Mouse (Mus musculus) lung, postnatal 0 days (tissue): Measurements from ENCODE around the gene Bbs10. TPM values are rescaled to one million over a fixed set of nuclear protein-coding genes. Genes with fewer than 3 reads are reported as not detected.
A peak's percentile ranks its signal among the peaks of the same experiment; 100 is the strongest.

Source experiments
- ATAC-seq: fragments of 200-750 bp; cut with Nextera tagmentation; 2 replicates; pipeline ENCODE4 v1.8.0; 2017; ENCODE audit warnings: moderate library complexity
- DNase-seq: peaks from one replicate; pipeline ENCODE4 v3.0.0-alpha.2; 2016; ENCODE audit warnings: low spot score
- H3K27ac ChIP-seq: fragments of 300-500 bp; sonication (generic); 2 replicates; pipeline ENCODE4 v1.5.1; 2014; ENCODE audit warnings: antibody characterized with exemption, mild to moderate bottlenecking, low read length, mixed read lengths
- H3K27me3 ChIP-seq: fragments of 300-500 bp; sonication (generic); replicated peaks from 2 replicates; pipeline ENCODE4 v1.6.1; 2014; ENCODE audit warnings: low read length, mixed read lengths; ENCODE audit not compliant: insufficient read depth
- H3K36me3 ChIP-seq: fragments of 300-500 bp; sonication (generic); 2 replicates; pipeline ENCODE4 v1.6.1; 2014; ENCODE audit warnings: low read length, mixed read lengths; ENCODE audit not compliant: insufficient read depth
- H3K4me1 ChIP-seq: fragments of 300-500 bp; sonication (generic); 2 replicates; pipeline ENCODE4 v1.6.1; 2014; ENCODE audit warnings: antibody characterized with exemption, low read depth, low read length, mixed read lengths; ENCODE audit not compliant: insufficient read depth
- H3K4me2 ChIP-seq: fragments of 300-500 bp; sonication (generic); replicated peaks from 2 replicates; pipeline ENCODE4 v1.6.1; 2014; ENCODE audit warnings: low read depth, mild to moderate bottlenecking, low read length, moderate library complexity, mixed read lengths
- H3K4me3 ChIP-seq: fragments of 300-500 bp; sonication (generic); 2 replicates; pipeline ENCODE4 v1.5.1; 2014; ENCODE audit warnings: low read depth, low read length
- H3K9ac ChIP-seq: fragments of 300-500 bp; sonication (generic); replicated peaks from 2 replicates; pipeline ENCODE4 v1.6.1; 2014; ENCODE audit warnings: low read depth, mild to moderate bottlenecking
- H3K9me3 ChIP-seq: fragments of 300-500 bp; sonication (generic); 2 replicates; pipeline ENCODE4 v1.6.1; 2016; ENCODE audit warnings: low read length, mixed read lengths
- CTCF ChIP-seq: IDR thresholded peaks from 2 replicates; pipeline ENCODE4 v1.5.1; 2016; ENCODE audit warnings: antibody characterized with exemption, mild to moderate bottlenecking
- EP300 ChIP-seq: IDR thresholded peaks from 2 replicates; pipeline ENCODE4 v1.6.1; 2016; ENCODE audit warnings: antibody characterized with exemption, mild to moderate bottlenecking, control low read depth
- WGBS: fragments of 180-500 bp; shearing (Covaris S2); extraction: QIAGEN DNeasy Blood & Tissue Kit; methylation state at CpG from one replicate; pipeline ENCODE4 v1.1.7; 2014; 5-methylcytosine and 5-hydroxymethylcytosine counted together
- polyA plus RNA-seq: library from polyadenylated mRNA; unstranded; fragments of >200 nt; fragmentation: Nextera tagmentation; extraction: Ambion mirVana; gene quantifications from 2 replicates; pipeline ENCODE4 v1.2.1, GENCODE M21; 2015

The Bbs10 gene
- polyA plus RNA-seq, 1 experiment from 2014 or later = 3.2 TPM

- WGBS = 17% methylated on average over 29 of the region's 29 CpGs
- DNase-seq (peak; percentile 10), ATAC-seq (peak; percentile 52)
- Histone ChIP-seq H3K9me3 (no peaks in the 10 kb centered on the region), H3K4me2 (peak overlapping the region; percentile 45), H3K36me3 (no peaks in the 10 kb centered on the region), H3K4me3 (no peak overlapping the region; the same call in 1 of the 2 replicates), H3K27ac (no peak overlapping the region), H3K9ac (no peak overlapping the region), H3K4me1 (peaks cover 3% of the 10 kb centered on the region; the same call in 1 of the 2 replicates), H3K27me3 (no peaks in the 10 kb centered on the region)
- TF ChIP-seq CTCF (no peak), EP300 (no peak)
These were observed 37.3 kb downstream of the Bbs10 start for GRCm38 (mm10) chr10:111335517-111336352.

GRCm38 (mm10) chr10:111336353-111336713 lies 37.9 kb downstream of the Bbs10 start:
- H3K27ac ChIP-seq = no peak overlapping the region
- H3K9ac ChIP-seq = no peak overlapping the region
- no peak for TF ChIP-seq EP300
- TF ChIP-seq CTCF = no peak
- DNase-seq (peak; percentile 13), ATAC-seq (0 out of 2 replicates have a peak, but pooled peaks have one; percentile 8)
- WGBS = 26% methylated on average over 10 of the region's 10 CpGs
- no peaks in the 10 kb centered on the region for H3K27me3 ChIP-seq
- peaks cover 3% of the 10 kb centered on the region; the same call in 1 of the 2 replicates for H3K4me1 ChIP-seq
- no peaks in the 10 kb centered on the region for H3K36me3 ChIP-seq
- no peak overlapping the region; the same call in 1 of the 2 replicates for H3K4me3 ChIP-seq
- H3K9me3 ChIP-seq = no peaks in the 10 kb centered on the region
- peak overlapping the region; percentile 45 for H3K4me2 ChIP-seq

GRCm38 (mm10) chr10:111339296-111339695 lies 40.8 kb downstream of the Bbs10 start:
- no peak overlapping the region for H3K4me2 ChIP-seq
- ATAC-seq = no peak

GRCm38 (mm10) chr10:111341761-111342160 lies 43.3 kb downstream of the Bbs10 start:
- H3K4me2 ChIP-seq = no peak overlapping the region
- DNase-seq = peak; percentile 49
- H3K36me3 ChIP-seq = no peaks in the 10 kb centered on the region
- H3K4me3 ChIP-seq = no peak overlapping the region
- no peaks in the 10 kb centered on the region for H3K27me3 ChIP-seq
- no peak for TF ChIP-seq CTCF
- TF ChIP-seq EP300 = peak; percentile 84
- no peak overlapping the region for H3K27ac ChIP-seq
- 69% methylated on average over 7 of the region's 7 CpGs for WGBS
- H3K9me3 ChIP-seq = no peaks in the 10 kb centered on the region
- ATAC-seq = peak; percentile 63
- no peak overlapping the region for H3K9ac ChIP-seq
- H3K4me1 ChIP-seq = no peaks in the 10 kb centered on the region

More at GRCm38 (mm10) chr10:111339296-111339695, 40.8 kb downstream of the Bbs10 start:
- Histone ChIP-seq H3K27me3 (no peaks in the 10 kb centered on the region), H3K9ac (no peak overlapping the region), H3K4me3 (no peak overlapping the region), H3K9me3 (no peaks in the 10 kb centered on the region), H3K27ac (no peak overlapping the region), H3K36me3 (no peaks in the 10 kb centered on the region), H3K4me1 (peaks cover 3% of the 10 kb centered on the region; the same call in 1 of the 2 replicates)
- 63% methylated on average over 11 of the region's 11 CpGs for WGBS
- no peak for DNase-seq
- no peak for TF ChIP-seq EP300
- TF ChIP-seq CTCF = no peak

- ATAC-seq = no peak
- no peak for DNase-seq
- H3K4me1 ChIP-seq = no peaks in the 10 kb centered on the region
- H3K9ac ChIP-seq = no peak overlapping the region
- no peaks in the 10 kb centered on the region for H3K27me3 ChIP-seq
- H3K9me3 ChIP-seq = no peaks in the 10 kb centered on the region
- H3K36me3 ChIP-seq = no peaks in the 10 kb centered on the region
- 77% methylated on average over 5 of the region's 5 CpGs for WGBS
- no peak for TF ChIP-seq EP300
- TF ChIP-seq CTCF = no peak
- no peak overlapping the region for H3K4me2 ChIP-seq
- no peak overlapping the region for H3K27ac ChIP-seq
- no peak overlapping the region for H3K4me3 ChIP-seq
These were observed 45.1 kb downstream of the Bbs10 start for GRCm38 (mm10) chr10:111343555-111343954.

- no peaks in the 10 kb centered on the region for H3K27me3 ChIP-seq
- no peaks in the 10 kb centered on the region for H3K9me3 ChIP-seq
- H3K4me3 ChIP-seq = no peak overlapping the region
- DNase-seq (no peak), ATAC-seq (no peak)
- H3K36me3 ChIP-seq = no peaks in the 10 kb centered on the region
- H3K9ac ChIP-seq = no peak overlapping the region
- TF ChIP-seq EP300 = no peak
- TF ChIP-seq CTCF = no peak
- WGBS = 41% methylated on average over 2 of the region's 2 CpGs
- no peak overlapping the region for H3K27ac ChIP-seq
- H3K4me1 ChIP-seq = no peaks in the 10 kb centered on the region
- H3K4me2 ChIP-seq = no peak overlapping the region
These were observed 49.8 kb downstream of the Bbs10 start for GRCm38 (mm10) chr10:111348263-111348662.

Other genes with a start within 250 kb of the Bbs10 start
- 12.9 and 14.4 TPM in 2 replicates for gene Osbpl8, start 133.9 kb upstream of the Bbs10 start, polyA plus RNA-seq
- gene Nap1l1, start 174.5 kb downstream of the Bbs10 start, polyA plus RNA-seq = 127 and 133 TPM in 2 replicates
- 97.0 and 100.0 TPM in 2 replicates for gene Phlda1, start 207.6 kb downstream of the Bbs10 start, polyA plus RNA-seq